Mouse (Mus musculus) liver, embryonic 11.5 days (tissue): Measurements from ENCODE around the gene Fbxo28. TPM values are rescaled to one million over a fixed set of nuclear protein-coding genes. Genes with fewer than 3 reads are reported as not detected.

ENCODE experiments used
- ATAC-seq: fragments of 200-750 bp; cut with Nextera tagmentation; replicated peaks from 2 replicates; pipeline ENCODE4 v1.8.0; 2017; ENCODE audit warnings: moderate number of reproducible peaks, mild to moderate bottlenecking, moderate TSS enrichment, moderate library complexity; ENCODE audit not compliant: low FRiP score
- DNase-seq: peaks from one replicate; pipeline ENCODE4 v3.0.0-alpha.2; 2017; ENCODE audit warnings: low spot score
- H3K27ac ChIP-seq: fragments of 300-500 bp; sonication (generic); 2 replicates; pipeline ENCODE4 v1.5.1; 2014; ENCODE audit warnings: mild to moderate bottlenecking, low read depth, low read length, control low read depth
- H3K27me3 ChIP-seq: fragments of 300-500 bp; sonication (generic); replicated peaks from 2 replicates; pipeline ENCODE4 v1.6.1; 2014; ENCODE audit warnings: low read length, mixed read lengths; ENCODE audit not compliant: control insufficient read depth, insufficient read depth
- H3K36me3 ChIP-seq: fragments of 300-500 bp; sonication (generic); 2 replicates; pipeline ENCODE4 v1.6.1; 2014; ENCODE audit warnings: mild to moderate bottlenecking, low read length, moderate library complexity, mixed read lengths; ENCODE audit not compliant: control insufficient read depth, insufficient read depth
- H3K4me1 ChIP-seq: fragments of 300-500 bp; sonication (generic); replicated peaks from 2 replicates; pipeline ENCODE4 v1.6.1; 2014; ENCODE audit warnings: low read length, mixed read lengths; ENCODE audit not compliant: control insufficient read depth, insufficient read depth
- H3K4me2 ChIP-seq: fragments of 300-500 bp; sonication (generic); 2 replicates; pipeline ENCODE4 v1.6.1; 2014; ENCODE audit warnings: mild to moderate bottlenecking, control low read depth, moderate library complexity
- H3K4me3 ChIP-seq: fragments of 300-500 bp; sonication (generic); 2 replicates; pipeline ENCODE4 v1.5.1; 2014; ENCODE audit warnings: low read depth, low read length, control low read depth
- H3K9ac ChIP-seq: fragments of 300-500 bp; sonication (generic); 2 replicates; pipeline ENCODE4 v1.6.1; 2014; ENCODE audit warnings: low read depth, low read length, control low read depth
- H3K9me3 ChIP-seq: fragments of 300-500 bp; sonication (generic); 2 replicates; pipeline ENCODE4 v1.6.1; 2016; ENCODE audit warnings: low read length, inconsistent platforms, mixed read lengths; ENCODE audit not compliant: control insufficient read depth
- WGBS: fragments of 180-500 bp; shearing (Covaris S2); extraction: QIAGEN DNeasy Blood & Tissue Kit; methylation state at CpG from one replicate; pipeline ENCODE4 v1.1.7; 2014; 5-methylcytosine and 5-hydroxymethylcytosine counted together
- polyA plus RNA-seq: library from polyadenylated mRNA; unstranded; fragments of >200 nt; fragmentation: Nextera tagmentation; extraction: Ambion mirVana; gene quantifications from 2 replicates; pipeline ENCODE4 v1.2.1, GENCODE M21; 2014

Gene Fbxo28
- polyA plus RNA-seq, 1 experiment from 2014 or later: 14.8 TPM

GRCm38 (mm10) chr1:182358133-182358532 lies 16.7 kb upstream of the Fbxo28 start:
- DNase-seq (no peak), ATAC-seq (no peak)
- Histone ChIP-seq H3K4me2 (no peak overlapping the region), H3K9ac (no peak overlapping the region), H3K36me3 (no peaks in the 10 kb centered on the region), H3K27me3 (no peaks in the 10 kb centered on the region), H3K27ac (no peak overlapping the region), H3K4me3 (no peak overlapping the region), H3K9me3 (no peaks in the 10 kb centered on the region), H3K4me1 (no peaks in the 10 kb centered on the region)
- WGBS: 59% methylated on average over 1 of the region's 1 CpGs

GRCm38 (mm10) chr1:182354504-182355147 lies 13.2 kb upstream of the Fbxo28 start:
- DNase-seq (no peak), ATAC-seq (no peak)
- Histone ChIP-seq H3K9ac (no peak overlapping the region), H3K4me3 (no peak overlapping the region), H3K4me2 (no peak overlapping the region), H3K27ac (no peak overlapping the region), H3K4me1 (no peaks in the 10 kb centered on the region), H3K27me3 (no peaks in the 10 kb centered on the region), H3K9me3 (no peaks in the 10 kb centered on the region), H3K36me3 (no peaks in the 10 kb centered on the region)
- 74% methylated on average over 11 of the region's 11 CpGs for WGBS

GRCm38 (mm10) chr1:182349557-182349956 lies 8.1 kb upstream of the Fbxo28 start:
- Histone ChIP-seq H3K9ac (no peak overlapping the region), H3K36me3 (no peaks in the 10 kb centered on the region), H3K27ac (no peak overlapping the region), H3K27me3 (no peaks in the 10 kb centered on the region), H3K4me2 (no peak overlapping the region), H3K4me1 (no peaks in the 10 kb centered on the region), H3K4me3 (no peak overlapping the region), H3K9me3 (no peaks in the 10 kb centered on the region)
- 42% methylated on average over 6 of the region's 6 CpGs for WGBS
- peak; percentile 56 for ATAC-seq
- no peak for DNase-seq

GRCm38 (mm10) chr1:182346491-182346890 lies 5.1 kb upstream of the Fbxo28 start:
- ATAC-seq (no peak), DNase-seq (no peak)
- no peak overlapping the region for H3K27ac ChIP-seq
- no peaks in the 10 kb centered on the region for H3K9me3 ChIP-seq
- peaks cover 4% of the 10 kb centered on the region; the same call in 1 of the 2 replicates for H3K4me1 ChIP-seq
- 57% methylated on average over 5 of the region's 5 CpGs for WGBS
- no peaks in the 10 kb centered on the region for H3K36me3 ChIP-seq
- no peak overlapping the region for H3K4me2 ChIP-seq
- H3K4me3 ChIP-seq: no peak overlapping the region
- H3K27me3 ChIP-seq: no peaks in the 10 kb centered on the region
- H3K9ac ChIP-seq: no peak overlapping the region

GRCm38 (mm10) chr1:182345857-182346256 lies 4.4 kb upstream of the Fbxo28 start:
- WGBS: 66% methylated on average over 2 of the region's 2 CpGs
- Histone ChIP-seq H3K9ac (no peak overlapping the region), H3K27ac (no peak overlapping the region), H3K4me3 (no peak overlapping the region), H3K4me2 (no peak overlapping the region), H3K9me3 (no peaks in the 10 kb centered on the region), H3K27me3 (no peaks in the 10 kb centered on the region), H3K36me3 (no peaks in the 10 kb centered on the region), H3K4me1 (peaks cover 4% of the 10 kb centered on the region; the same call in 1 of the 2 replicates)
- DNase-seq (no peak), ATAC-seq (no peak)

- H3K27me3 ChIP-seq: no peaks in the 10 kb centered on the region
- peak overlapping the region; percentile 90 for H3K9ac ChIP-seq
- DNase-seq (no peak), ATAC-seq (no peak)
- WGBS: 37% methylated on average over 6 of the region's 6 CpGs
- no peaks in the 10 kb centered on the region for H3K9me3 ChIP-seq
- H3K27ac ChIP-seq: no peak overlapping the region
- peak overlapping the region; percentile 84 for H3K4me2 ChIP-seq
- H3K36me3 ChIP-seq: no peaks in the 10 kb centered on the region; the same call in 1 of the 2 replicates
- peak overlapping the region; percentile 98 for H3K4me3 ChIP-seq
- H3K4me1 ChIP-seq: peaks cover 14% of the 10 kb centered on the region
Observed at GRCm38 (mm10) chr1:182341993-182342392, 564 bp upstream of the Fbxo28 start.

- DNase-seq (no peak), ATAC-seq (no peak)
- no peaks in the 10 kb centered on the region for H3K9me3 ChIP-seq
- no peaks in the 10 kb centered on the region; the same call in 1 of the 2 replicates for H3K36me3 ChIP-seq
- peak overlapping the region; percentile 98 for H3K4me3 ChIP-seq
- H3K9ac ChIP-seq: peak overlapping the region; percentile 90
- 0 out of 2 replicates have a peak overlapping the region, but pooled peaks have one; percentile 77 for H3K27ac ChIP-seq
- H3K4me1 ChIP-seq: peaks cover 14% of the 10 kb centered on the region
- WGBS: 39% methylated on average over 7 of the region's 7 CpGs
- peak overlapping the region; percentile 84 for H3K4me2 ChIP-seq
- H3K27me3 ChIP-seq: no peaks in the 10 kb centered on the region
Observed at GRCm38 (mm10) chr1:182340281-182340680, 1.1 kb downstream of the Fbxo28 start.

- Histone ChIP-seq H3K4me2 (no peak overlapping the region; the same call in 1 of the 2 replicates), H3K4me1 (peaks cover 14% of the 10 kb centered on the region), H3K9ac (no peak overlapping the region), H3K27ac (no peak overlapping the region), H3K36me3 (no peaks in the 10 kb centered on the region; the same call in 1 of the 2 replicates), H3K27me3 (no peaks in the 10 kb centered on the region), H3K9me3 (no peaks in the 10 kb centered on the region), H3K4me3 (no peak overlapping the region)
- WGBS: 78% methylated on average over 7 of the region's 7 CpGs
- ATAC-seq: no peak
- no peak for DNase-seq
Observed at GRCm38 (mm10) chr1:182338961-182339565, 2.4 kb downstream of the Fbxo28 start.
